8 mouse cellular contexts compared by ENCODE assay signal in genomic region chr8:11253556-11253955, GRCm38 (mm10). TPM values are rescaled to one million over a fixed set of nuclear protein-coding genes. Genes with fewer than 3 reads are reported as not detected.
A peak's percentile ranks its signal among the peaks of the same experiment; 100 is the strongest.
DNase-seq lines count a peak whose midpoint lies in the region; ATAC-seq lines count a peak whose summit lies in the region.

No protein-coding gene starts in this region.

- peak; percentile 78 for DNase-seq in MN1 (ENCODE audit: low spot score)
- DNase-seq in cerebellum, adult 11-12 months = peak; percentile 36
- DNase-seq in layer of hippocampus, adult 9-11 months = peak; percentile 81
- DNase-seq in lung, postnatal 36 days = peak; percentile 94
- DNase-seq in right cerebral cortex, postnatal 10 days (ENCODE audit: low spot score in 2 of 2) = peak; percentile 86 to 90
- DNase-seq in urinary bladder, postnatal 25 days (ENCODE audit: low spot score) = peak; percentile 77

- peak; percentile 70 for ATAC-seq in frontal cortex, adult (ENCODE audit: low TSS enrichment)
- ATAC-seq in hematopoietic stem cell, adult 5-6 weeks (replicated peaks in 1 of 2; ENCODE audit: insufficient read depth in 1 of 2, low FRiP score in 2 of 2, low TSS enrichment in 1 of 2, low read depth in 1 of 2, poor library complexity in 2 of 2, severe bottlenecking in 2 of 2) = peak; percentile 69 to 84

RNA-seq across cellular contexts. Expression of gene Col4a2, which starts 59.0 kb away (rescaled TPM):
- 16.1 and 16.9 TPM in 2 replicates for total RNA-seq in hematopoietic stem cell, adult 5-6 weeks (2017)

RNA-seq across cellular contexts. Expression of gene Col4a1, which starts 59.1 kb away (rescaled TPM):
- 17.3 and 30.0 TPM in 2 replicates for total RNA-seq in hematopoietic stem cell, adult 5-6 weeks (2017)

Comparison
In these comparisons a context has a peak if more than half of its experiments do, and no peak if none do; other contexts are left out.
1. Peak in every context shown above with its lines: DNase-seq and ATAC-seq.
2. DNase-seq: peak in every context shown above with its lines; median percentile 94 in lung, postnatal 36 days; 88 in right cerebral cortex, postnatal 10 days; 81 in layer of hippocampus, adult 9-11 months; 78 in MN1; 77 in urinary bladder, postnatal 25 days; 36 in cerebellum, adult 11-12 months.